Mouse (Mus musculus) hindbrain, embryonic 11.5 days (tissue): ENCODE results near the gene 9930021J03Rik. TPM values are rescaled to one million over a fixed set of nuclear protein-coding genes. Genes with fewer than 3 reads are reported as not detected.

Experiments
- ATAC-seq: fragments of 200-750 bp; cut with Nextera tagmentation; 2 replicates; pipeline ENCODE4 v1.8.0; 2017; ENCODE audit warnings: mild to moderate bottlenecking, moderate TSS enrichment, moderate library complexity; ENCODE audit not compliant: low FRiP score
- DNase-seq: peaks from one replicate; pipeline ENCODE4 v3.0.0-alpha.2; 2015; ENCODE audit warnings: low spot score
- H3K27ac ChIP-seq: fragments of 300-500 bp; sonication (generic); 2 replicates; pipeline ENCODE4 v1.5.1; 2014; ENCODE audit warnings: mild to moderate bottlenecking, low read depth, low read length
- H3K27me3 ChIP-seq: fragments of 300-500 bp; sonication (generic); 2 replicates; pipeline ENCODE4 v1.6.1; 2014; ENCODE audit warnings: mild to moderate bottlenecking, low read length, moderate library complexity, mixed read lengths; ENCODE audit not compliant: control insufficient read depth, insufficient read depth
- H3K36me3 ChIP-seq: fragments of 300-500 bp; sonication (generic); 2 replicates; pipeline ENCODE4 v1.6.1; 2014; ENCODE audit warnings: mild to moderate bottlenecking, low read length, moderate library complexity, mixed read lengths; ENCODE audit not compliant: control insufficient read depth, insufficient read depth
- H3K4me1 ChIP-seq: fragments of 300-500 bp; sonication (generic); replicated peaks from 2 replicates; pipeline ENCODE4 v1.6.1; 2014; ENCODE audit warnings: low read length, mixed read lengths; ENCODE audit not compliant: control insufficient read depth, insufficient read depth
- H3K4me2 ChIP-seq: fragments of 300-500 bp; sonication (generic); replicated peaks from 2 replicates; pipeline ENCODE4 v1.6.1; 2014; ENCODE audit warnings: mild to moderate bottlenecking, low read depth, low read length
- H3K4me3 ChIP-seq: fragments of 300-500 bp; sonication (generic); 2 replicates; pipeline ENCODE4 v1.5.1; 2014; ENCODE audit warnings: low read depth, low read length
- H3K9ac ChIP-seq: fragments of 300-500 bp; sonication (generic); 2 replicates; pipeline ENCODE4 v1.6.1; 2014; ENCODE audit warnings: low read depth, low read length
- H3K9me3 ChIP-seq: fragments of 300-500 bp; sonication (generic); 2 replicates; pipeline ENCODE4 v1.6.1; 2016; ENCODE audit warnings: low read length; ENCODE audit not compliant: control insufficient read depth
- WGBS: fragments of 180-500 bp; shearing (Covaris S2); extraction: QIAGEN DNeasy Blood & Tissue Kit; methylation state at CpG from one replicate; pipeline ENCODE4 v1.1.7; 2014; 5-methylcytosine and 5-hydroxymethylcytosine counted together
- polyA plus RNA-seq: library from polyadenylated mRNA; unstranded; fragments of >200 nt; fragmentation: Nextera tagmentation; extraction: Ambion mirVana; gene quantifications from 2 replicates; pipeline ENCODE4 v1.2.1, GENCODE M21; 2014

9930021J03Rik gene
- polyA plus RNA-seq, 1 experiment from 2014 or later = 9.8 TPM

DNA sequence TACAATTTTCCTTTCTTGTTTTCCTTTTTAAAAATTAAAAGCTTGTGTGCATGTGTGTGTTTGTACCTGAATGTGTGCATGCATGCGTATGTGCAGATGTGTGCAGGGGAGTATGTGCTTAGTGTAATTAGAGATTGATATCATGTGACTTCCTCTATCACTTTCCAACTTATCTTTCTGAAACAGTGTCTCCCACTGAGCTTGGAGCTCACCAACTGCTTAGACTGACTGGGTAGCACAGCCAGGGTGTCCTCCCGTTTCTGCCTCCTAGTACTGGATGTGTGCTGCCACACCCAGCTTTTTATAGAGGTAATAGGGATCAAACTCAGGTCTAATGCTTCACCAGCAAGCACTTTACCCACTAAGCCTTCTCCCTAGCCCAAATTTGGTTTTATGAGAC lies 22.9 kb downstream of the 9930021J03Rik start:
- Histone ChIP-seq H3K4me1 (no peaks in the 10 kb centered on the region), H3K4me3 (no peak overlapping the region), H3K27ac (no peak overlapping the region), H3K9me3 (no peaks in the 10 kb centered on the region), H3K36me3 (no peaks in the 10 kb centered on the region), H3K4me2 (no peak overlapping the region), H3K27me3 (no peaks in the 10 kb centered on the region), H3K9ac (no peak overlapping the region)
- DNase-seq = no peak
- 94% methylated on average over 2 of the region's 2 CpGs for WGBS
- no peak for ATAC-seq

DNA sequence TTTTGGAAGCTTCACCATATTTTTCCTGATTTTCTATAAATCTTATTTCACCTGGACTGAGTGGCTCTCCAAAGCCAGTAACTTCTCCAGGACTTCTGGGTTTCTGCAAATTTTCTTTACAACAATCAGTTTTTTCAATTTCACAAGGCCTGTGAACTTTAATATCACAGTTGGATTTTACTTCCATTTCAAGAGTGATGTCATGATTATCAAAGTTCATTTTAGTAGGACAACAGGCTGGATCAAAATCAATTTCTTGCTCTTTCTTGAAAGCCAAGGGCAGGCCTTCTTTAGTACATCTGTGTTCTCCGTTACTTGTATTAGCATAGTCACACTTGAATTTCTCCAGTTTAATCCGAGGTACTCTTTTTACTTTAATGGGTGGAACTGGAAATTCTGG lies 51.9 kb downstream of the 9930021J03Rik start:
- Histone ChIP-seq H3K27me3 (no peaks in the 10 kb centered on the region), H3K27ac (no peak overlapping the region), H3K9ac (no peak overlapping the region), H3K36me3 (no peaks in the 10 kb centered on the region), H3K4me2 (no peak overlapping the region), H3K4me3 (no peak overlapping the region), H3K4me1 (no peaks in the 10 kb centered on the region), H3K9me3 (no peaks in the 10 kb centered on the region)
- DNase-seq (no peak), ATAC-seq (no peak)
- 89% methylated on average over 2 of the region's 2 CpGs for WGBS

- H3K9me3 ChIP-seq = no peaks in the 10 kb centered on the region
- H3K4me1 ChIP-seq = no peaks in the 10 kb centered on the region
- no peaks in the 10 kb centered on the region for H3K27me3 ChIP-seq
- ATAC-seq (no peak), DNase-seq (no peak)
- no peak overlapping the region for H3K4me3 ChIP-seq
- no peak overlapping the region for H3K4me2 ChIP-seq
- WGBS = 91% methylated on average over 3 of the region's 3 CpGs
- H3K27ac ChIP-seq = no peak overlapping the region
- H3K9ac ChIP-seq = no peak overlapping the region
- no peaks in the 10 kb centered on the region for H3K36me3 ChIP-seq
Observed at GRCm38 (mm10) chr19:29750994-29751393, 54.8 kb downstream of the 9930021J03Rik start.

- no peak overlapping the region for H3K4me3 ChIP-seq
- 87% methylated on average over 5 of the region's 5 CpGs for WGBS
- ATAC-seq = no peak
- no peaks in the 10 kb centered on the region for H3K27me3 ChIP-seq
- DNase-seq = no peak
- no peak overlapping the region for H3K4me2 ChIP-seq
- no peak overlapping the region for H3K27ac ChIP-seq
- H3K4me1 ChIP-seq = no peaks in the 10 kb centered on the region
- no peaks in the 10 kb centered on the region for H3K9me3 ChIP-seq
- no peaks in the 10 kb centered on the region for H3K36me3 ChIP-seq
- no peak overlapping the region for H3K9ac ChIP-seq
Observed at GRCm38 (mm10) chr19:29743531-29743930, 62.3 kb downstream of the 9930021J03Rik start.

DNA sequence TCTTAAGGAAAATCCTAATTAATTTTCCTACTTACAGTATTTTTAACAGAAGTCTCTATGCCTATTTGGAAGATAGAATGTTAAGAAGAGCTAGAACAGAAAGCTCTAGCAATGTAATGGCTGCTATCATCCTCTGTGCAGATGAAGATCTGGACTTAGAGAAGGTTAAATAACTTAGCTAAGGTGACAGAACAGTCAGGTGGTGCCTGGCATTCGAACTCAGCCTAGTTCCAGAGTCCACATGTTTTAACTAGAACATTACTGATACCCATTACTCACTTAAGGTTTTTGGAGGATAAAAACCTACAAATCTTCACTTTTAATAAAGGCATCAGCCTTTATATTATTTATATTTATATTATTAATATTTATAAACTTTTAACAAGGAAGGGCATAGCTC lies 65.1 kb downstream of the 9930021J03Rik start:
- no peaks in the 10 kb centered on the region for H3K9me3 ChIP-seq
- H3K4me3 ChIP-seq = no peak overlapping the region
- H3K4me1 ChIP-seq = no peaks in the 10 kb centered on the region
- H3K36me3 ChIP-seq = no peaks in the 10 kb centered on the region
- H3K4me2 ChIP-seq = no peak overlapping the region
- 74% methylated on average over 1 of the region's 1 CpGs for WGBS
- H3K9ac ChIP-seq = no peak overlapping the region
- ATAC-seq (no peak), DNase-seq (no peak)
- no peak overlapping the region for H3K27ac ChIP-seq
- H3K27me3 ChIP-seq = no peaks in the 10 kb centered on the region

GRCm38 (mm10) chr19:29739608-29740007 lies 66.2 kb downstream of the 9930021J03Rik start:
- 77% methylated on average over 2 of the region's 2 CpGs for WGBS
- DNase-seq (no peak), ATAC-seq (no peak)
- Histone ChIP-seq H3K27ac (no peak overlapping the region), H3K4me1 (no peaks in the 10 kb centered on the region), H3K4me2 (no peak overlapping the region), H3K4me3 (no peak overlapping the region), H3K9me3 (no peaks in the 10 kb centered on the region), H3K36me3 (no peaks in the 10 kb centered on the region), H3K9ac (no peak overlapping the region), H3K27me3 (no peaks in the 10 kb centered on the region)

DNA sequence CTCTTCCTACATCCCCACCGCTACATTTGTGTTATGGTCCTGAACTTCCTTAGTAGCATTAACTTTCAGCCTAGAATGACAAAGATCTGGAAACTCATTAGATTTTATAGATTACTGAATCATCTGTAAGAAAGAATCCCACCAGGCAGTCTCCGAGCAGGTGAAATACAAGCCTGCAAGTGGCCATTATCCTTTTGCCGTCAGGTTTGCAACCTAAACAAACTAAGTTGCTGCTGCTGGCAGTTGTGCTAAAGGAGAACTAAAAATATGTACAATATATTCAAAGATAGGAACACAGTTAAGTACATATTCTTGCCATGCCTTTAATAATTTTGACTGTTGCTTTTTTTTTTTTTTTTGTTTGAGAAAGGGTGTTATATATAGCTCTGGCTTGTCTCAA lies 70.4 kb downstream of the 9930021J03Rik start:
- Histone ChIP-seq H3K4me3 (no peak overlapping the region), H3K4me2 (no peak overlapping the region), H3K9me3 (no peaks in the 10 kb centered on the region), H3K27ac (no peak overlapping the region), H3K36me3 (no peaks in the 10 kb centered on the region), H3K27me3 (no peaks in the 10 kb centered on the region), H3K4me1 (no peaks in the 10 kb centered on the region), H3K9ac (no peak overlapping the region)
- no peak for ATAC-seq
- 88% methylated on average over 3 of the region's 3 CpGs for WGBS
- no peak for DNase-seq

GRCm38 (mm10) chr19:29718476-29718875 lies 87.3 kb downstream of the 9930021J03Rik start:
- Histone ChIP-seq H3K4me3 (no peak overlapping the region), H3K4me2 (no peak overlapping the region), H3K9ac (no peak overlapping the region), H3K36me3 (peaks cover 3% of the 10 kb centered on the region; the same call in 1 of the 2 replicates), H3K27me3 (no peaks in the 10 kb centered on the region), H3K4me1 (no peaks in the 10 kb centered on the region), H3K9me3 (no peaks in the 10 kb centered on the region), H3K27ac (no peak overlapping the region)
- no peak for DNase-seq
- 95% methylated on average over 3 of the region's 3 CpGs for WGBS
- ATAC-seq = no peak

DNA sequence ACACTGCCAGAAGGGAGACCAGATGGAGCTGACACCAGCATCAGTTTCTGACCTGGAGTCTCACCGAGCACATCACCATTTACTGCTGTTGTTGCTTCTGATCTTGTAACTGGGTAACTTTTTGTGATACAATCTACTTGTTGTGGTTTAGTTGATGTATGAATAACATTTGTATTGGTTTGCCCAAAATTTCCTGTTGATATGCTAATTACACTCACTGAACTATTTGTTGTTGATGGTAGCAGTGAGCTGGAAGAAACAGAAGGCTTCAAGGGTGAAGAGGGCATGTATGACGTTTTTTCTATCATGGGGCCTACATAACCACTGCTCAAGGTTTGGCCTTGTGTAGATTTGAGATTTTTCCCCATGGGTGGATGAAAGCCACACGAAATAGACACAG lies 87.9 kb downstream of the 9930021J03Rik start:
- Histone ChIP-seq H3K9me3 (no peaks in the 10 kb centered on the region), H3K27me3 (no peaks in the 10 kb centered on the region), H3K27ac (no peak overlapping the region), H3K4me1 (no peaks in the 10 kb centered on the region), H3K9ac (no peak overlapping the region), H3K4me3 (no peak overlapping the region), H3K36me3 (peaks cover 3% of the 10 kb centered on the region; the same call in 1 of the 2 replicates), H3K4me2 (no peak overlapping the region)
- ATAC-seq (no peak), DNase-seq (no peak)
- WGBS = 89% methylated on average over 3 of the region's 3 CpGs
